Mouse (Mus musculus) left cerebral cortex, postnatal 4 days (tissue): Measurements from ENCODE around the gene Wrnip1. TPM values are rescaled to one million over a fixed set of nuclear protein-coding genes. Genes with fewer than 3 reads are reported as not detected.
A peak's percentile ranks its signal among the peaks of the same experiment; 100 is the strongest.

ENCODE experiments used
- DNase-seq: peaks from one replicate; pipeline ENCODE4 v3.0.0-alpha.2; 2022
- intact Hi-C: fragments of 180-260 bp; cut with DNase I; formaldehyde crosslinking; loops from one replicate; pipeline ENCODE4 v1.15.1; 2025
- total RNA-seq, 2 experiments: library from RNA; stranded (reverse); gene quantifications; 2 replicates each; pipeline ENCODE4 v1.2.3; 2021

The Wrnip1 gene
- total RNA-seq, result 10 to 100 TPM; 55.5 to 58.4 TPM

GRCm38 (mm10) chr13:32801693-32802221 is at the start of gene Wrnip1:
Gene Wrnip1, plus strand, starts transcription at chr13:32802038.
- intact Hi-C loops, result no loop called here
- peak; percentile 99 for DNase-seq

GRCm38 (mm10) chr13:32752066-32752657 is 49.7 kb upstream of the Wrnip1 start:
- no peak for DNase-seq
- intact Hi-C loops, result no loop called here

GRCm38 (mm10) chr13:32759036-32759435 is 42.8 kb upstream of the Wrnip1 start:
- peak; percentile 16 for DNase-seq
- intact Hi-C loops, result no loop called here

GRCm38 (mm10) chr13:32760795-32761194 is 41.0 kb upstream of the Wrnip1 start:
- intact Hi-C loops, result no loop called here
- no peak for DNase-seq

GRCm38 (mm10) chr13:32763141-32763540 is 38.7 kb upstream of the Wrnip1 start:
- DNase-seq, result no peak
- intact Hi-C loops, result no loop called here

- no peak for DNase-seq
- intact Hi-C loops, result no loop called here
These were observed 37.4 kb upstream of the Wrnip1 start for GRCm38 (mm10) chr13:32764448-32764847.

GRCm38 (mm10) chr13:32768104-32768503 is 33.7 kb upstream of the Wrnip1 start:
- intact Hi-C loops, result no loop called here
- peak; percentile 6 for DNase-seq

GRCm38 (mm10) chr13:32769960-32770359 is 31.9 kb upstream of the Wrnip1 start:
- intact Hi-C loops, result no loop called here
- DNase-seq, result no peak

GRCm38 (mm10) chr13:32775889-32776288 is 25.9 kb upstream of the Wrnip1 start:
- DNase-seq, result no peak
- intact Hi-C loops, result no loop called here

- intact Hi-C loops, result no loop called here
- DNase-seq, result no peak
These were observed 25.5 kb upstream of the Wrnip1 start for GRCm38 (mm10) chr13:32776350-32776749.

GRCm38 (mm10) chr13:32778861-32779260 is 23.0 kb upstream of the Wrnip1 start:
- no peak for DNase-seq
- intact Hi-C loops, result no loop called here

GRCm38 (mm10) chr13:32783055-32783454 is 18.8 kb upstream of the Wrnip1 start:
- intact Hi-C loops, result no loop called here
- DNase-seq, result no peak

GRCm38 (mm10) chr13:32783816-32784215 is 18.0 kb upstream of the Wrnip1 start, which contains the start of gene Mylk4:
Gene Mylk4, minus strand, starts transcription at chr13:32783954.
- intact Hi-C loops, result no loop called here
- no peak for DNase-seq

GRCm38 (mm10) chr13:32787584-32787983 is 14.3 kb upstream of the Wrnip1 start:
- no peak for DNase-seq
- intact Hi-C loops, result no loop called here

- intact Hi-C loops, result no loop called here
These were observed 12.1 kb upstream of the Wrnip1 start for GRCm38 (mm10) chr13:32789781-32790180.

GRCm38 (mm10) chr13:32794619-32795018 is 7.2 kb upstream of the Wrnip1 start:
- peak; percentile 31 for DNase-seq
- intact Hi-C loops, result no loop called here

More at GRCm38 (mm10) chr13:32789781-32790180, 12.1 kb upstream of the Wrnip1 start:
- DNase-seq, result no peak

- intact Hi-C loops, result no loop called here
- DNase-seq, result no peak
These were observed 6.7 kb upstream of the Wrnip1 start for GRCm38 (mm10) chr13:32795166-32795565.

- no peak for DNase-seq
- intact Hi-C loops, result no loop called here
These were observed 4.8 kb upstream of the Wrnip1 start for GRCm38 (mm10) chr13:32797085-32797484.

- intact Hi-C loops, result no loop called here
- no peak for DNase-seq
These were observed 2.7 kb upstream of the Wrnip1 start for GRCm38 (mm10) chr13:32799131-32799530.

GRCm38 (mm10) chr13:32800859-32801258 is 979 bp upstream of the Wrnip1 start:
- intact Hi-C loops, result no loop called here
- DNase-seq, result no peak

- DNase-seq, result peak; percentile 48
- intact Hi-C loops, result no loop called here
These were observed 632 bp downstream of the Wrnip1 start, which contains the start of gene D930007J09Rik for GRCm38 (mm10) chr13:32802259-32803081. Gene D930007J09Rik, minus strand, starts transcription at chr13:32802849.
